Mouse (Mus musculus): ENCODE results near the gene Nat8f5. TPM values are rescaled to one million over a fixed set of nuclear protein-coding genes. Genes with fewer than 3 reads are reported as not detected.
"Not testable (repeated sequence)": the region's sequence is repeated elsewhere in the genome, so short reads cannot be mapped to it uniquely, and the experiment has no call there.

Gene Nat8f5
- polyA plus RNA-seq, 1 experiment from 2014 or later = not detected

DNA sequence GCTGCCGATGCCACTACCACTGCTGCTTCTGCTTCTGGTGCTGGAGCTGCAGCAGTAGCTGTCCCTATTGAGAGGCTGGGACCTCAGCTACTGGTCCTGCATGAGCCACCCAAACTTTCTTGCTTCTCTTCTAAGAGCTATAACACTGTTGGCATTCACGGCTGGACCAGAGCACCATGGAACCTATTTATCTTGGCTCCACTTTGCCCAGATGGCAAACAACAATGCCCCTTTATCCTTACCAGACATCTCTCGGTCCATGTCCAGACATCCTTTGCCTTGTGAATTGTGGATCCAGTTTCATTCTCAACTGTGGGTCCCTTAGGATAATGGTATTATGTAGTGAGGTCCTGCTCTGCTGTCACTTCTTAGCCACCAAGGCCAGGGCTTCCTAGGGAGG, 40.5 kb upstream of the Nat8f5 start:
- Histone ChIP-seq H3K9ac (replicated peaks; ENCODE audit: low read depth, low read length) (no peak overlapping the region), H3K27ac (ENCODE audit: low read length) (no peak overlapping the region), H3K4me2 (ENCODE audit: low read length) (no peak overlapping the region), H3K27me3 (replicated peaks; ENCODE audit: control insufficient read depth, insufficient read depth, low read length) (no peaks in the 10 kb centered on the region), H3K36me3 (ENCODE audit: control insufficient read depth, insufficient read depth) (no peaks in the 10 kb centered on the region), H3K4me1 (replicated peaks; ENCODE audit: control insufficient read depth, insufficient read depth, low read length) (no peaks in the 10 kb centered on the region), H3K9me3 (ENCODE audit: control insufficient read depth, low read length) (no peaks in the 10 kb centered on the region), H3K4me3 (replicated peaks; ENCODE audit: low read length) (no peak overlapping the region)
- 85% methylated on average over 3 of the region's 3 CpGs for WGBS
- no peak for ATAC-seq

DNA sequence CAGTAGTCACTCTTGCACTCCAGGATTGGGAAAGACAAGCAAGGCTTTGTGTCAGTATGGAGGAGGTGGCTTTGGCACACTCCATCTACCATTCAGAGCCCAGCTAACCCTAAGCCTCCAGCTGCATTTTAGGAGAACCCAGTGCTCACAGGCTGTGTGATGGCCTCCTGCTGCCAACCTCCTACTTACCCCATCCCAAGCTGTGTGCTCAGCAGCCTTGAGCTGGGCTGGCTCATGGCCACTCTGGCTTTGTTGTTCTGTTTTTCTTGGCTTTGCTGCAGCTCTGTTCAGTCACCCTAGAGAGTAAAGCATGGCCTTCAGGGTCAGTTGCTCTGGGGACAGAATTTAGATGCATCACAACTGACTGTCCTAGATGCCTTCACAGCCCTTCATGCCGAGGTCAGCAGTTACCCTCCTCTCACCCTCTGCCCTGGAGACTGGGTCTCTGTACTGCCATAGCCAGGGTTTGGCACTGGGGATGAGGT, 35.5 kb upstream of the Nat8f5 start:
- WGBS = 64% methylated on average over 1 of the region's 1 CpGs
- H3K4me3 ChIP-seq (replicated peaks; ENCODE audit: low read length) = no peak overlapping the region
- H3K4me1 ChIP-seq (replicated peaks; ENCODE audit: control insufficient read depth, insufficient read depth, low read length) = no peaks in the 10 kb centered on the region
- no peaks in the 10 kb centered on the region for H3K36me3 ChIP-seq (ENCODE audit: control insufficient read depth, insufficient read depth)
- H3K4me2 ChIP-seq (ENCODE audit: low read length) = no peak overlapping the region
- H3K9me3 ChIP-seq (ENCODE audit: control insufficient read depth, low read length) = no peaks in the 10 kb centered on the region
- no peak overlapping the region for H3K9ac ChIP-seq (replicated peaks; ENCODE audit: low read depth, low read length)
- H3K27ac ChIP-seq (ENCODE audit: low read length) = no peak overlapping the region
- no peaks in the 10 kb centered on the region for H3K27me3 ChIP-seq (replicated peaks; ENCODE audit: control insufficient read depth, insufficient read depth, low read length)
- ATAC-seq = peak; percentile 82

DNA sequence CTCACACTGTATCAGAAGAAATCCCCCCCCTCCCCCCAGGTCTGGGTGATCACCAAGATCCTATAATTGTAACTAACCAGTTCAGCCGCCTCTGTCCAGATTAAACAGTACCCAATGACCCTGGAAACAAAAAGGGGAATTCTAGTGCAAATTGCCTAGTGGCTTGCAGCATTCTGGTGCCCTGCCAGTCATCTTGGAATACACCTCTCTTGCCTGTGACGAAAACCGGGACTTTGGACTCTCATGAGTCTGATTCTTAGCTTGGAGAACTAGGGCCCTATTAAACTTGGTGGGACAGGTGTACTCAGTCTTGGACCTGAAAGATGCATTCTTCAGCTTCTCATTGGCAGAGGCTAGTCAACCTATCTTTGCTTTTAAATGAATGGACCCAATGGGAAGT, 32.7 kb upstream of the Nat8f5 start:
- Histone ChIP-seq H3K27me3 (replicated peaks; ENCODE audit: control insufficient read depth, insufficient read depth, low read length) (no peaks in the 10 kb centered on the region), H3K4me2 (ENCODE audit: low read length) (no peak overlapping the region), H3K27ac (ENCODE audit: low read length) (no peak overlapping the region), H3K4me3 (replicated peaks; ENCODE audit: low read length) (no peak overlapping the region), H3K9ac (replicated peaks; ENCODE audit: low read depth, low read length) (no peak overlapping the region), H3K9me3 (ENCODE audit: control insufficient read depth, low read length) (no peaks in the 10 kb centered on the region), H3K36me3 (ENCODE audit: control insufficient read depth, insufficient read depth) (no peaks in the 10 kb centered on the region), H3K4me1 (replicated peaks; ENCODE audit: control insufficient read depth, insufficient read depth, low read length) (no peaks in the 10 kb centered on the region)
- ATAC-seq = no peak
- 71% methylated on average over 3 of the region's 3 CpGs for whole genome bisulfite sequencing

DNA sequence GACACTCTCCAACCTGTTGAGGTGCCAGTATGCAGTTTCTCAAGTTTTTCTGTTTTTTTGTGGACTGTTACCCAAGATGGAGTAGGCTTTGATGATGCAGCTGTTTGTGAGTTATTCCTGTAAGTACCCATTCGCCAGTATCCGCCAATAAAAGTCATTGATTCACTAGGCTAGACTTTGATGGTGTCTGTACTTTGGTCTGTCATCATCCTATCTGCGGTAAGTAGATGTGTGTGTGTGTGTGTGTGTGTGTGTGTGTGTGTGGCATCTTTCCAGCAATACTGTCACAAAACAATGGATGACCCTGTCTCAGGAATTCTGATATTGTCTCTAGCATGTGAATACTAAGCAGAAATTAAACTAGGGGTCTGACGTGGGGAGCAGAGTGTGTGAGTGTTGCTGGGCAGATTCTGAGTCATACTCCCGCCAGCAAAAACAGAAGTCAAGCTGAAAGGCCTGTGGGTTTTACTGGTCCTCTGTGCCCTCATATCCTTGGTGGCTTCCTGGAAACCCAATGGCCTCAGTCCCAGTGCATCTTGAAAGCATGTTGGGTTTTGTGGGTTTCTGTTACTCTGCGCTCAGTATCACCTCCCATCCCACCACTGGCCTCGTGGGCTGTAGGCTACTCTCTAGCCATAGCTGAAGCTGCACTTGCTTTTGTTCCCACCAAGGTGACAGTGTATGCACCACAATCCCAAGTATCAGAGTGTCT, 30.4 kb upstream of the Nat8f5 start:
- Histone ChIP-seq H3K36me3 (ENCODE audit: control insufficient read depth, insufficient read depth) (no peaks in the 10 kb centered on the region), H3K27me3 (replicated peaks; ENCODE audit: control insufficient read depth, insufficient read depth, low read length) (no peaks in the 10 kb centered on the region), H3K9me3 (ENCODE audit: control insufficient read depth, low read length) (no peaks in the 10 kb centered on the region), H3K27ac (ENCODE audit: low read length) (no peak overlapping the region), H3K4me1 (replicated peaks; ENCODE audit: control insufficient read depth, insufficient read depth, low read length) (peaks cover 6% of the 10 kb centered on the region; the same call in 1 of the 2 replicates), H3K9ac (replicated peaks; ENCODE audit: low read depth, low read length) (no peak overlapping the region), H3K4me2 (ENCODE audit: low read length) (no peak overlapping the region), H3K4me3 (replicated peaks; ENCODE audit: low read length) (no peak overlapping the region)
- WGBS = 87% methylated on average over 7 of the region's 7 CpGs
- ATAC-seq = no peak

DNA sequence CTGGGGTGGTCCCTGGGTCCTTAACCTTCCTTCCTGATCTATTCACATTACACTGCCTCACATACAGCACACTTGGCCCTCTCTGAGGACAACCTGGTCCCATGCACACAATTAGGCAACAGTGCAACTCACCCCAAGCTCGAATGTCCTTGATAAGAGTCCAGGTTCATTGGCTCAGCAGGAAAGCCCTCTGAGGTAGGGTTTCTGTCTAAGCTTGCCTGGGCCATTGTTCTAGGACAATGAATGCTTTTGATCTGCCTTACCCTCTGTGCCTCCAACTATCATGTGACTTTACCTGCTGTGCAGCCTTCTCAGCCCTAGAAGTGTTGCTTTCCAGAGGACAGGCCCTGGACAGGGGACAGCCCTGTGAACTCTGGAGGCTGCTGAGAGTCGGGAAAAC, 28.5 kb upstream of the Nat8f5 start:
- Histone ChIP-seq H3K27ac (ENCODE audit: low read length) (no peak overlapping the region), H3K36me3 (ENCODE audit: control insufficient read depth, insufficient read depth) (no peaks in the 10 kb centered on the region), H3K4me2 (ENCODE audit: low read length) (no peak overlapping the region), H3K9ac (replicated peaks; ENCODE audit: low read depth, low read length) (no peak overlapping the region), H3K9me3 (ENCODE audit: control insufficient read depth, low read length) (no peaks in the 10 kb centered on the region), H3K4me1 (replicated peaks; ENCODE audit: control insufficient read depth, insufficient read depth, low read length) (peaks cover 6% of the 10 kb centered on the region; the same call in 1 of the 2 replicates), H3K27me3 (replicated peaks; ENCODE audit: control insufficient read depth, insufficient read depth, low read length) (no peaks in the 10 kb centered on the region), H3K4me3 (replicated peaks; ENCODE audit: low read length) (no peak overlapping the region)
- ATAC-seq = no peak
- 13% methylated on average over 2 of the region's 2 CpGs for WGBS

DNA sequence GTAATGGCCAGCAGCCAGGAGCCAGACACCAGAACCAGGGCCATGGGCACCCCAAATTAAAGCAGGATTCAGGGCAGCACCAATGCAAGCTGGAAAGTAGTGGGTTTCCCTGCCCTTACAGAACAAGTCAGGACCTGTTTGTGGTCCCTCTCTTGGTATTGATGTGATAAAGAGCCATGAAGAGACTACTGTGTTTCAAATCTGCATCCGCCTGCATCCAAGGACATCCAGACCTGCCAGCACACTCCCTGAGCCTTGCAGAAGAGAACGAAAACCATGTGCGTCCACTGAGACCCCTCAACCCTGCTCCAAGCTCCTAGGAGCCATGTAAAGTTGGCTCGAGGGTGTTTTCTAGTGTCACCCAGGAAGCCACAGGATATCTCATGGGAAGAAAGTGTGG, 27.4 kb upstream of the Nat8f5 start:
- H3K27ac ChIP-seq (ENCODE audit: low read length) = no peak overlapping the region
- no peak for ATAC-seq
- WGBS = 87% methylated on average over 4 of the region's 4 CpGs

DNA sequence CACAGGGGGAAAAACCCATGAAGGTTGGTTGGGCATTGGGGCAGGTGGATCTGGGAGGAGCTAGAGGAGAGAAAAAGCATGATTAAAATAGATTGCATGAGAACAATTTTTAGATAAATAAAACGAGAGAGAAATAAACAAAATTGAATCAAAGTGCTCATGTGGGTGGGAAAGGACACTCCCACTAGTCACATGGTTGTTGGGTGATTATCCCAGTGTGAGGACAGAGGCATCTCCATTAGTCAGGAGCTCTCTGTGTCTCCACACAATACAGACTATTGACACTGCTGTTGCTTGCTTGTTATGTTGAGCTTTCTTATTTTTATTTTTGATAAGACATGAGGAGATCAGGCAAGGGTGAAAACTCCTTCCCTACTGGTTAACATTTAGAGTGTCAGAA, 26.1 kb upstream of the Nat8f5 start:
- Histone ChIP-seq H3K9ac (replicated peaks; ENCODE audit: low read depth, low read length) (no peak overlapping the region), H3K4me3 (replicated peaks; ENCODE audit: low read length) (no peak overlapping the region), H3K36me3 (ENCODE audit: control insufficient read depth, insufficient read depth) (no peaks in the 10 kb centered on the region), H3K27me3 (replicated peaks; ENCODE audit: control insufficient read depth, insufficient read depth, low read length) (no peaks in the 10 kb centered on the region), H3K4me1 (replicated peaks; ENCODE audit: control insufficient read depth, insufficient read depth, low read length) (peaks cover 6% of the 10 kb centered on the region; the same call in 1 of the 2 replicates), H3K9me3 (ENCODE audit: control insufficient read depth, low read length) (no peaks in the 10 kb centered on the region), H3K27ac (ENCODE audit: low read length) (no peak overlapping the region), H3K4me2 (ENCODE audit: low read length) (no peak overlapping the region)
- WGBS = 48% methylated on average over 1 of the region's 1 CpGs
- no peak for ATAC-seq

More for the DNA sequence above, 27.4 kb upstream of the Nat8f5 start:
- Histone ChIP-seq H3K27me3 (replicated peaks; ENCODE audit: control insufficient read depth, insufficient read depth, low read length) (no peaks in the 10 kb centered on the region), H3K4me3 (replicated peaks; ENCODE audit: low read length) (no peak overlapping the region), H3K4me2 (ENCODE audit: low read length) (no peak overlapping the region), H3K4me1 (replicated peaks; ENCODE audit: control insufficient read depth, insufficient read depth, low read length) (peaks cover 6% of the 10 kb centered on the region; the same call in 1 of the 2 replicates), H3K9me3 (ENCODE audit: control insufficient read depth, low read length) (no peaks in the 10 kb centered on the region), H3K9ac (replicated peaks; ENCODE audit: low read depth, low read length) (no peak overlapping the region), H3K36me3 (ENCODE audit: control insufficient read depth, insufficient read depth) (no peaks in the 10 kb centered on the region)

DNA sequence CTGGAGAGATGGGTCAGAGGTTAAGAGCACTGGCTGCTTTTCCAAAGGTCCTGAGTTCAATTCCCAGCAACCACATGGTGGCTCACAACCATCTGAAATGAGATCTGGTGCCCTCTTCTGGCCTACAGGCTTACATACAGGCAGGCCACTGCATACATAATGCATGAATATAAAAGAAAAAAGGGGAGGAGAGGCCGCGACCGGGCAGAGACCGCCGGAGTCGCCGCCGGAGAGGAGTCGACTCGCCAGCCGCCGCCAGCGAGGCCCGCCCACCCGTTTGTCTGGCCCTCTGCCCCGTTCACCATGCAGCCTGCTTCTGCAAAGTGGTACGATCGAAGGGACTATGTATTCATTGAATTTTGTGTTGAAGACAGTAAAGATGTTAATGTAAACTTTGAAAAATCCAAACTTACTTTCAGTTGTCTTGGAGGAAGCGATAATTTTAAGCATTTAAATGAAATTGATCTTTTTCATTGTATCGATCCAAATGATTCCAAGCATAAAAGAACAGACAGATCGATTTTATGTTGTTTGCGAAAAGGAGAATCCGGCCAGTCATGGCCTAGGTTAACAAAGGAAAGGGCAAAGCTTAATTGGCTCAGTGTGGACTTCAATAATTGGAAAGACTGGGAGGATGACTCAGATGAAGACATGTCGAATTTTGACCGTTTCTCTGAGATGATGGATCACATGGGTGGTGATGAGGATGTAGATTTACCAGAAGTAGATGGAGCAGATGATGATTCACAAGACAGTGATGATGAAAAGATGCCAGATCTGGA, 23.1 kb upstream of the Nat8f5 start:
- H3K27ac ChIP-seq (ENCODE audit: low read length); H3K36me3 ChIP-seq (ENCODE audit: control insufficient read depth, insufficient read depth); H3K4me1 ChIP-seq (replicated peaks; ENCODE audit: control insufficient read depth, insufficient read depth, low read length); H3K9ac ChIP-seq (replicated peaks; ENCODE audit: low read depth, low read length); H3K9me3 ChIP-seq (ENCODE audit: control insufficient read depth, low read length); H3K27me3 ChIP-seq (replicated peaks; ENCODE audit: control insufficient read depth, insufficient read depth, low read length); H3K4me2 ChIP-seq (ENCODE audit: low read length); H3K4me3 ChIP-seq (replicated peaks; ENCODE audit: low read length); ATAC-seq: not testable (repeated sequence)
- 73% methylated on average over 25 of the region's 25 CpGs for WGBS

DNA sequence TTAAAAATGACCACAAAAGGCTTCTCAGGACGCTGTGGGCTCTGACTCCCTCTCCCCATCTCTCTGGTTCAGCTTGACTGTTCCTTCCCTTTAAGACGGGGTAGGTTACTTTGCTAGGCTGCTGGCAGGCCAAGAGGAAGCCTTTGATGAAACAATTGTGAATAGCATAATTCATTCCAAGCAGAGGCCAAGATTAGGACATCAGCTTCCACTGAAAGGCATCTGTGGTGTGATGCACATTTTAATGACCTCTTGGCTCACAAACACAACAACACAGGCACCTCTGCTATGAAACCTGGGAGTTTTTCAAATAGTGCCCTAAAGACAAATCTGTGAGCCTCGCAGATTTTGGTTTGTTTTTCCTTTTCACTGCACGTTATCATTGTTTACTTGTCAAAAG, 19.2 kb upstream of the Nat8f5 start:
- Histone ChIP-seq H3K9ac (replicated peaks; ENCODE audit: low read depth, low read length) (no peak overlapping the region), H3K4me1 (replicated peaks; ENCODE audit: control insufficient read depth, insufficient read depth, low read length) (peaks cover 4% of the 10 kb centered on the region), H3K9me3 (ENCODE audit: control insufficient read depth, low read length) (no peaks in the 10 kb centered on the region), H3K27me3 (replicated peaks; ENCODE audit: control insufficient read depth, insufficient read depth, low read length) (no peaks in the 10 kb centered on the region), H3K4me2 (ENCODE audit: low read length) (no peak overlapping the region), H3K27ac (ENCODE audit: low read length) (no peak overlapping the region), H3K36me3 (ENCODE audit: control insufficient read depth, insufficient read depth) (no peaks in the 10 kb centered on the region), H3K4me3 (replicated peaks; ENCODE audit: low read length) (no peak overlapping the region)
- WGBS = 5% methylated on average over 4 of the region's 4 CpGs
- peak; percentile 63; the same call in 1 of the 2 replicates for ATAC-seq
